Mouse (Mus musculus) thymus, adult 2 months (tissue): Measurements from ENCODE around the gene Ddr1.

ENCODE experiments used
- CTCF ChIP-seq: fragments of 200-500 bp; IDR thresholded peaks from 2 replicates; pipeline ENCODE4 v1.5.1; 2012; ENCODE audit warnings: mild to moderate bottlenecking, control low read depth, low read length, moderate library complexity, borderline replicate concordance; ENCODE audit not compliant: control insufficient read depth, poor library complexity, insufficient read depth; ENCODE audit errors: extremely low read depth
- POLR2A ChIP-seq: fragments of 200-500 bp; IDR thresholded peaks from 2 replicates; pipeline ENCODE4 v1.6.1; 2012; ENCODE audit warnings: mild to moderate bottlenecking, low read length, control low read depth, moderate library complexity; ENCODE audit not compliant: control insufficient read depth, poor library complexity, insufficient read depth; ENCODE audit errors: extremely low read depth

- TF ChIP-seq CTCF (no peak), POLR2A (no peak)
These were observed 37.3 kb upstream of the Ddr1 start for GRCm38 (mm10) chr17:35741589-35742226.
